Mouse (Mus musculus): ENCODE data around the gene Aldh1l1. TPM values are rescaled to one million over a fixed set of nuclear protein-coding genes. Genes with fewer than 3 reads are reported as not detected.

The Aldh1l1 gene
- total RNA-seq, 1 experiment from 2014 or later: not detected

GRCm38 (mm10) chr6:90565357-90566215 is 79.4 kb downstream of the Aldh1l1 start:
- no peak for ATAC-seq (ENCODE audit: extremely low read depth, insufficient number of reproducible peaks, low FRiP score, poor library complexity, severe bottlenecking)

GRCm38 (mm10) chr6:90567486-90567885 is 81.3 kb downstream of the Aldh1l1 start:
- no peak for ATAC-seq (ENCODE audit: extremely low read depth, insufficient number of reproducible peaks, low FRiP score, poor library complexity, severe bottlenecking)

- ATAC-seq (ENCODE audit: extremely low read depth, insufficient number of reproducible peaks, low FRiP score, poor library complexity, severe bottlenecking): no peak
Measured at GRCm38 (mm10) chr6:90567928-90568327, 81.7 kb downstream of the Aldh1l1 start.

- ATAC-seq (ENCODE audit: extremely low read depth, insufficient number of reproducible peaks, low FRiP score, poor library complexity, severe bottlenecking): no peak
Measured at GRCm38 (mm10) chr6:90568721-90569120, 82.5 kb downstream of the Aldh1l1 start.

- no peak for ATAC-seq (ENCODE audit: extremely low read depth, insufficient number of reproducible peaks, low FRiP score, poor library complexity, severe bottlenecking)
Measured at GRCm38 (mm10) chr6:90569736-90570383, 83.6 kb downstream of the Aldh1l1 start.

- ATAC-seq (ENCODE audit: extremely low read depth, insufficient number of reproducible peaks, low FRiP score, poor library complexity, severe bottlenecking): no peak
Measured at GRCm38 (mm10) chr6:90570392-90570791, 84.2 kb downstream of the Aldh1l1 start.

GRCm38 (mm10) chr6:90575261-90575715 is 89.1 kb downstream of the Aldh1l1 start:
- ATAC-seq (ENCODE audit: extremely low read depth, insufficient number of reproducible peaks, low FRiP score, poor library complexity, severe bottlenecking): peak; percentile 39; the same call in 1 of the 2 replicates

GRCm38 (mm10) chr6:90578174-90578573 is 91.9 kb downstream of the Aldh1l1 start:
- no peak for ATAC-seq (ENCODE audit: extremely low read depth, insufficient number of reproducible peaks, low FRiP score, poor library complexity, severe bottlenecking)

- ATAC-seq (ENCODE audit: extremely low read depth, insufficient number of reproducible peaks, low FRiP score, poor library complexity, severe bottlenecking): no peak
Measured at GRCm38 (mm10) chr6:90582331-90582730, 96.1 kb downstream of the Aldh1l1 start.

- ATAC-seq (ENCODE audit: extremely low read depth, insufficient number of reproducible peaks, low FRiP score, poor library complexity, severe bottlenecking): no peak
Measured at GRCm38 (mm10) chr6:90588113-90588512, 101.9 kb downstream of the Aldh1l1 start.

- ATAC-seq (ENCODE audit: extremely low read depth, insufficient number of reproducible peaks, low FRiP score, poor library complexity, severe bottlenecking): no peak
Measured at GRCm38 (mm10) chr6:90590707-90591106, 104.5 kb downstream of the Aldh1l1 start.

- ATAC-seq (ENCODE audit: extremely low read depth, insufficient number of reproducible peaks, low FRiP score, poor library complexity, severe bottlenecking): no peak
Measured at GRCm38 (mm10) chr6:90594972-90595371, 108.7 kb downstream of the Aldh1l1 start.

- no peak for ATAC-seq (ENCODE audit: extremely low read depth, insufficient number of reproducible peaks, low FRiP score, poor library complexity, severe bottlenecking)
Measured at GRCm38 (mm10) chr6:90597060-90597459, 110.8 kb downstream of the Aldh1l1 start.

- no peak for ATAC-seq (ENCODE audit: extremely low read depth, insufficient number of reproducible peaks, low FRiP score, poor library complexity, severe bottlenecking)
Measured at GRCm38 (mm10) chr6:90597592-90597991, 111.4 kb downstream of the Aldh1l1 start.

GRCm38 (mm10) chr6:90598197-90598596 is 112.0 kb downstream of the Aldh1l1 start:
- no peak for ATAC-seq (ENCODE audit: extremely low read depth, insufficient number of reproducible peaks, low FRiP score, poor library complexity, severe bottlenecking)

- ATAC-seq (ENCODE audit: extremely low read depth, insufficient number of reproducible peaks, low FRiP score, poor library complexity, severe bottlenecking): no peak
Measured at GRCm38 (mm10) chr6:90600351-90600750, 114.1 kb downstream of the Aldh1l1 start.

GRCm38 (mm10) chr6:90601736-90602135 is 115.5 kb downstream of the Aldh1l1 start:
- ATAC-seq (ENCODE audit: extremely low read depth, insufficient number of reproducible peaks, low FRiP score, poor library complexity, severe bottlenecking): no peak

GRCm38 (mm10) chr6:90602304-90602703 is 116.1 kb downstream of the Aldh1l1 start:
- no peak for ATAC-seq (ENCODE audit: extremely low read depth, insufficient number of reproducible peaks, low FRiP score, poor library complexity, severe bottlenecking)

- no peak for ATAC-seq (ENCODE audit: extremely low read depth, insufficient number of reproducible peaks, low FRiP score, poor library complexity, severe bottlenecking)
Measured at GRCm38 (mm10) chr6:90603126-90603525, 116.9 kb downstream of the Aldh1l1 start.

GRCm38 (mm10) chr6:90604130-90604529 is 117.9 kb downstream of the Aldh1l1 start:
- no peak for ATAC-seq (ENCODE audit: extremely low read depth, insufficient number of reproducible peaks, low FRiP score, poor library complexity, severe bottlenecking)
